Mouse (Mus musculus) megakaryocyte, embryonic 14.5 days (primary cell): ENCODE measurements around the gene Aurkb.

ENCODE experiments used
- FLI1 ChIP-seq: IDR thresholded peaks from 2 replicates; pipeline ENCODE4 v1.6.1; 2012; ENCODE audit warnings: low read length, inconsistent platforms, mixed read lengths
- GATA1 ChIP-seq: IDR thresholded peaks from 3 replicates; pipeline ENCODE4 v1.6.1; 2012; ENCODE audit warnings: mixed read lengths, low read length, inconsistent platforms, borderline replicate concordance

DNA sequence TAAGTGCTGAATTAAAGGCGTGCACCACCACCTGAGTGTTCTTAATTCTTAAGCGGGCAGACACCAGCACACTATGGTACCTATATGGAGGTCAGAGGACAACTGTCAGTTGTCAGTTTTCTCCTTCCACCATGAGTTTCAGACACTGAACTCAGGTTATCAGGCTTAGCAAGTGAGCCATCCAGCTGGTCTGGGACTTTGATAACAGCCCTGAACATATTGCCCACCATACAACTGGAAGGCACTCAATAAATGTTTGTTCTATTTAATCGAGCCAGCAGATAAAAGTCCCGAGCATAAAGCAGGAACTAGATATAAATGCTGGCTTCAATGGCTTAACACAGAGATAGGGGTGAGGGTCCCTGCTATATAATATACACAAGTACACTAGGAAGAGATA, 48.4 kb upstream of the Aurkb start:
- TF ChIP-seq GATA1, result no peak
- no peak for TF ChIP-seq FLI1
